Mouse (Mus musculus) intestine, postnatal 0 days (tissue): ENCODE measurements around the gene Pitx2. TPM values are rescaled to one million over a fixed set of nuclear protein-coding genes. Genes with fewer than 3 reads are reported as not detected.

ENCODE experiments used
- ATAC-seq: fragments of 200-750 bp; cut with Nextera tagmentation; 2 replicates; pipeline ENCODE4 v1.8.0; 2017; ENCODE audit warnings: mild to moderate bottlenecking, moderate TSS enrichment, moderate library complexity
- H3K27ac ChIP-seq: fragments of 300-500 bp; sonication (generic); 2 replicates; pipeline ENCODE4 v1.5.1; 2014; ENCODE audit warnings: mild to moderate bottlenecking, low read depth, low read length, moderate library complexity
- H3K27me3 ChIP-seq: fragments of 300-500 bp; sonication (generic); replicated peaks from 2 replicates; pipeline ENCODE4 v1.6.1; 2014; ENCODE audit warnings: low read length, mixed read lengths; ENCODE audit not compliant: control insufficient read depth, insufficient read depth
- H3K36me3 ChIP-seq: fragments of 300-500 bp; sonication (generic); 2 replicates; pipeline ENCODE4 v1.6.1; 2014; ENCODE audit warnings: mild to moderate bottlenecking, moderate library complexity; ENCODE audit not compliant: control insufficient read depth, insufficient read depth
- H3K4me1 ChIP-seq: fragments of 300-500 bp; sonication (generic); replicated peaks from 2 replicates; pipeline ENCODE4 v1.6.1; 2014; ENCODE audit warnings: antibody characterized with exemption, low read length, mixed read lengths; ENCODE audit not compliant: control insufficient read depth, insufficient read depth
- H3K4me2 ChIP-seq: fragments of 300-500 bp; sonication (generic); replicated peaks from 2 replicates; pipeline ENCODE4 v1.6.1; 2014; ENCODE audit warnings: low read depth, mild to moderate bottlenecking, moderate library complexity
- H3K4me3 ChIP-seq: fragments of 300-500 bp; sonication (generic); 2 replicates; pipeline ENCODE4 v1.5.1; 2014; ENCODE audit warnings: low read depth, low read length
- H3K9ac ChIP-seq: fragments of 300-500 bp; sonication (generic); 2 replicates; pipeline ENCODE4 v1.6.1; 2014; ENCODE audit warnings: mild to moderate bottlenecking, low read depth, low read length
- H3K9me3 ChIP-seq: fragments of 300-500 bp; sonication (generic); 2 replicates; pipeline ENCODE4 v1.6.1; 2016; ENCODE audit warnings: mixed run types; ENCODE audit not compliant: control insufficient read depth
- CTCF ChIP-seq: sonication (generic); IDR thresholded peaks from 2 replicates; pipeline ENCODE4 v1.5.1; 2016; ENCODE audit warnings: low read depth, mild to moderate bottlenecking, control low read depth, antibody characterized with exemption, moderate library complexity
- WGBS: fragments of 180-500 bp; shearing (Covaris S2); extraction: QIAGEN DNeasy Blood & Tissue Kit; methylation state at CpG from one replicate; pipeline ENCODE4 v1.1.7; 2014; 5-methylcytosine and 5-hydroxymethylcytosine counted together
- polyA plus RNA-seq: library from polyadenylated mRNA; unstranded; fragments of >200 nt; fragmentation: Nextera tagmentation; extraction: Ambion mirVana; gene quantifications from 2 replicates; pipeline ENCODE4 v1.2.1, GENCODE M21; 2015

The Pitx2 gene
- polyA plus RNA-seq, 1 experiment from 2014 or later, result 18.3 TPM

- Histone ChIP-seq H3K4me3 (peak overlapping the region; percentile 59), H3K27ac (no peak overlapping the region), H3K9me3 (no peaks in the 10 kb centered on the region), H3K4me2 (peak overlapping the region; percentile 94), H3K9ac (no peak overlapping the region; the same call in 1 of the 2 replicates), H3K27me3 (peaks cover 29% of the 10 kb centered on the region; the same call in 1 of the 2 replicates), H3K36me3 (no peaks in the 10 kb centered on the region), H3K4me1 (no peaks in the 10 kb centered on the region)
- no peak for TF ChIP-seq CTCF
- WGBS, result 4% methylated on average over 21 of the region's 21 CpGs
- ATAC-seq, result no peak
These were observed 23.0 kb downstream of the Pitx2 start for GRCm38 (mm10) chr3:129222448-129223290.

GRCm38 (mm10) chr3:129223401-129223800 is 23.7 kb downstream of the Pitx2 start:
- Histone ChIP-seq H3K4me2 (peak overlapping the region; percentile 94), H3K4me3 (peak overlapping the region; percentile 59), H3K4me1 (no peaks in the 10 kb centered on the region), H3K36me3 (no peaks in the 10 kb centered on the region), H3K27me3 (peaks cover 23% of the 10 kb centered on the region; the same call in 1 of the 2 replicates), H3K27ac (no peak overlapping the region), H3K9ac (no peak overlapping the region), H3K9me3 (no peaks in the 10 kb centered on the region)
- whole genome bisulfite sequencing, result 6% methylated on average over 6 of the region's 6 CpGs
- TF ChIP-seq CTCF, result no peak
- no peak for ATAC-seq

DNA sequence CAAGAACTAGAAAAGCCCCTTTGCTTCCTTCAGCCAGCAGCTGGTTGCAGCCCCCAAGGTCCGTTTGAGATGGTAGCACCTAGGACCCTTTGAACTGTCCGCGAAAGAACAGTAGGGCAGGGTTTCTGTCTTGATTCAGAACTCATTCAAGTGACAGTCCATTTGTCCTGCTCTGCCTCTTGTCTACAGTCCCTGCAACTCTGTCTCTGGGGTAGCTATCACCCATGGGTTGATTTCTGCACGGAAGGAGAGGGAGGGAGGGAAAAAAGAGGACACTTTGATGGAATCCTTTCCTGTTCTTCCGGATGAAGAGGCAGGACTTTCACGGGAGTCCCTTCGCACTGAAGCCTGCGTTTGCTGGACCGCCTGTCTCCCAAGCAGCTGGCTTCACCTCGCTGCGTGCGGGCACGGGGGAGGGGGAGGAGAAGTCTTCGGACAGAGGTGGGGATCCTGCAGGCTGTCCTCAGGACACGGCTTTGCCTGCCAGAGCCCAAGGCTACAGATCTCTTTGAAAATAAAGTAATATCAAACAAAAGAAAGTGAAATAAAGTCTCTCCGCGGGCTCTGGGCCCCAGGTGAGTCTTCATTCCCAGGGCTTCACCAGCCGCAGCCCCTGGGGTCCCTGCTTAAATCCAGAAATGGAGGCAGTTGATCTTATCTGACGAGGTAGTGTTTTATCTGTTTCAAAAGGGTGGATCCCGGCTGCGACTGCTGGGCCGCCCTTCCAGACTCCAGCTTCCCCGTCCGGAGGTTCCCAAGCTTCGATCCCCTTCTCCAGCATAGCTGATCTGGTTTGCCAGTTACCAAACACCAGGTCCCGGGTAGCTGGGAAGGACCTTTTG is 24.5 kb downstream of the Pitx2 start:
- H3K27me3 ChIP-seq, result peaks cover 23% of the 10 kb centered on the region; the same call in 1 of the 2 replicates
- 3% methylated on average over 26 of the region's 26 CpGs for WGBS
- peak overlapping the region; percentile 84 for H3K27ac ChIP-seq

DNA sequence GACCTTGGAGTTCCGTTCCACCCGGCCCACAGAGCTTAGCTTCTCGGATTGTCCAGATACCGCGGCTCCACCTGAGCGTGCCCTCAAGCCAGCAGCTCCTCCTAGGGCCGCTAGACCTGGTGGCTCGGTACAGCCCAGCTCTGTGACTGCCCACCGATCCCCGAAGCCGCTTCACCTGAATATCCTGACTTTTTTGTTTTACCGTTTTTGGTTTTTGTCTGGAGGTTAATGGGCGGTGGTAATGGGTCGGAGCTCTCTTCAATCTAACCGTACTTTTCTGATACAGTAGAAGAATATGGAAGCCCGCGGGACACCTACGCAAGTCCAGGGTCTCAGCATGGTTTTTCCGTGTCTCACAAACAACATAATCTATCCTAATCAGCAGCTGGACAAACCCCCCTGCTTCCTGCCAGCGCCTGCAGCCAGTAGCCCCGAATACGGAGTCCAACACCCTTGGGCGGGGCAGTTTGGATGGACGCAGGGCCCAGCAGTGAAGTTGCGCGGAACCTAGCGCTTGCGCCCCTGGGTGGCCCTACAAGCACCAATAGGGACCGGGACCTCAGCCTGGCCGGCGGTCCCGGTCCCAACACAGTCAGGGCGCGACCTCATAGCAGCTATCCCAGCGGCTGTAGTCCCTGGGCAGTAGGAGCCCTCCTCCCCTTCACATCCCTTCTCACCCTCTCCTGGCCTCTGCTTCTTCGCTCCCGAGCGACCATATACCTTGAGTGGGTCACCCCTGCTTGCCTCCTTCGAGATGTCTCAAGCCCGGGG is 25.3 kb downstream of the Pitx2 start:
- Histone ChIP-seq H3K27me3 (peaks cover 23% of the 10 kb centered on the region; the same call in 1 of the 2 replicates), H3K4me1 (no peaks in the 10 kb centered on the region), H3K36me3 (no peaks in the 10 kb centered on the region), H3K27ac (peak overlapping the region; percentile 84), H3K4me3 (peak overlapping the region; percentile 59), H3K4me2 (peak overlapping the region; percentile 94), H3K9me3 (no peaks in the 10 kb centered on the region), H3K9ac (peak overlapping the region; percentile 45)
- under 1% methylated on average over 40 of the region's 40 CpGs for WGBS
- peak; percentile 79 for ATAC-seq
- TF ChIP-seq CTCF, result no peak

More for the DNA sequence above, 24.5 kb downstream of the Pitx2 start:
- Histone ChIP-seq H3K4me1 (no peaks in the 10 kb centered on the region), H3K4me2 (peak overlapping the region; percentile 94), H3K36me3 (no peaks in the 10 kb centered on the region), H3K9ac (peak overlapping the region; percentile 45), H3K4me3 (peak overlapping the region; percentile 59), H3K9me3 (no peaks in the 10 kb centered on the region)
- no peak for TF ChIP-seq CTCF
- no peak for ATAC-seq

GRCm38 (mm10) chr3:129225577-129226289 is 26.1 kb downstream of the Pitx2 start:
- Histone ChIP-seq H3K36me3 (no peaks in the 10 kb centered on the region), H3K4me3 (peak overlapping the region; percentile 59), H3K9ac (peak overlapping the region; percentile 45), H3K4me2 (peak overlapping the region; percentile 94), H3K27ac (0 out of 2 replicates have a peak overlapping the region, but pooled peaks have one; percentile 84), H3K4me1 (no peaks in the 10 kb centered on the region), H3K9me3 (no peaks in the 10 kb centered on the region), H3K27me3 (peaks cover 23% of the 10 kb centered on the region; the same call in 1 of the 2 replicates)
- WGBS, result 7% methylated on average over 12 of the region's 13 CpGs
- no peak for TF ChIP-seq CTCF
- ATAC-seq, result no peak
